Mouse (Mus musculus) kidney, postnatal 10 days (tissue): ENCODE measurements at regions not wholly inside any gene's neighbourhood (a gene's known extent, or its start where the extent isn't known, plus 50 kb on each side); places are given as distances from the start of the nearest gene placed in this dataset.
A peak's percentile ranks its signal among the peaks of the same experiment; 100 is the strongest.

Experiments
- DNase-seq: peaks from one replicate; pipeline ENCODE4 v3.0.0; 2021; ENCODE audit warnings: mixed read lengths

- peak; percentile 11 for DNase-seq
Measured at GRCm38 (mm10) chr5:38999700-39000099, 123.1 kb upstream of the Clnk start.

DNA sequence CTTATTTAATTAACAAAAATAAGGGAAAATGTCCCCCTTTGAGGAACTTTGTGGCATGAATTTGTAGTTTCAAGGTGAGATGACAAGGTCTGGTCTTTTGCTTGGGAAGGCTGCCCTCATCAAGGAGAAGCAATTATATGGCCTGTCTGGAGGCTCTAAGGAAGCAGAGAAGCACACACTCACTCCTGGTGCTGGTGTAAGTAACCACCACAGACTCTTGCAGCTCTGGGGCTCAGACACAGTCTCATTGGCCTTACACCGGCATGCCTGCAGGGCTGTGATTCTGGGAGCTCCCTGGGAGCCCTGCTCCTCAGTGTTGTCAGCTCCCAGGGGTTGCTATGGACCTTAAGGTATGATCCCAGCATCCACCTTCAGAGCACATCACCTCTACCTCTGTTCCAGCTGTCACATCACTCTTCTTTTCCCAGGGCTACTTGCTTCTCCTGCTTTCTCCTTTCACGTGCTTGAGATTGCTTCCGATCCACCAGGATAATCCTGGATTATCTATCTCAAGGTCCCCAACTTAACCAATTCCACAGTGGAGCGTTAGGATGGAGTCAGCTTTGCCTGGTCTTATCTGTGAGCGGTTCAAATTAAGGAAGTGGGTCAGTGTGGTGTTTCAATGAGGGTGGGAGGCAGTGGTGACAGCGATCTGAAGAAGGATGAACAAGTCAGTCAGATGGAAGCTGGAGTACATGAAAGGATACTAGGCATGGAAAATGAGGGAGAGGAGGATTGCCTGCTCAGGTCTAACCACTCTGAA, 96.0 kb upstream of the Clnk start:
- DNase-seq, result no peak

- no peak for DNase-seq
Measured at GRCm38 (mm10) chr5:38970497-38970896, 93.9 kb upstream of the Clnk start.

DNA sequence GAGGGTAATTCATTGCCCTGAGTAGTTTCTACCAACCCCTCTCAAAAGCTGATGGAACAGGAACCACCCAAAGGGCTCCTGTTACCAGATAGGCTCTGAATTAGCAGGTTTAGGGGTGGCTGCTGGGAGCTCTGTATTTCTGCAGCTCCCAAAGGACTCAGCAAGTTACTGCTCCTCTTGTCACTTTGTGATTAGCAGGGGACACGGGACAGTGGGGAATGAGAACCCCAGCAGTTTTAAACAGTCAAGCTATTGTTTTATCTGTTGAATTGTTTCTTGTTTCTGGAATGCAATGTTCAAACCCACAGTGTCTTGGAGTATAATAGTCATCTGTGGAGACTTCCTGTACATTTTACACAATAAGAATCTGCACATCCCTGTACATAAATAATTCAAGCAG, 90.4 kb upstream of the Clnk start:
- DNase-seq, result no peak

DNA sequence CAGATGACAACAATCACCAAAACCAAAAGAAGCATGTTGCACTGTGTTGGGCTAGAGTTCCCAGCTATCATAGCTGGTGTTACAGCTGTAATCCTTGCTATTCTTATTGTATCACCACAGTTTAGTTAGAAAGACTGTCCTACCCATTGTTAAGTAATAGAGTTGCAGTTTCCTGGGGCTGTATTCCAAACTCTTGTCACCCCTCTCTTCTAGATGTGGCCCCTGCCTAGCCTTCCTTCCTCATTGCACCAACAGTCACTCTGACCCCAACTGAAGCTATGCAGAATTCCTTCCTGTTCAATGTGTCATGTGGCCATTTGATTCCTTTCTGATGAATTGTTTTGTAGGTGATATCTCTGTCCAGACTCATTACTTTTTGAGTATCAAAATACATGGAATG, 87.8 kb upstream of the Clnk start:
- no peak for DNase-seq

- no peak for DNase-seq
Measured at GRCm38 (mm10) chr5:38950520-38951288, 74.1 kb upstream of the Clnk start.

DNA sequence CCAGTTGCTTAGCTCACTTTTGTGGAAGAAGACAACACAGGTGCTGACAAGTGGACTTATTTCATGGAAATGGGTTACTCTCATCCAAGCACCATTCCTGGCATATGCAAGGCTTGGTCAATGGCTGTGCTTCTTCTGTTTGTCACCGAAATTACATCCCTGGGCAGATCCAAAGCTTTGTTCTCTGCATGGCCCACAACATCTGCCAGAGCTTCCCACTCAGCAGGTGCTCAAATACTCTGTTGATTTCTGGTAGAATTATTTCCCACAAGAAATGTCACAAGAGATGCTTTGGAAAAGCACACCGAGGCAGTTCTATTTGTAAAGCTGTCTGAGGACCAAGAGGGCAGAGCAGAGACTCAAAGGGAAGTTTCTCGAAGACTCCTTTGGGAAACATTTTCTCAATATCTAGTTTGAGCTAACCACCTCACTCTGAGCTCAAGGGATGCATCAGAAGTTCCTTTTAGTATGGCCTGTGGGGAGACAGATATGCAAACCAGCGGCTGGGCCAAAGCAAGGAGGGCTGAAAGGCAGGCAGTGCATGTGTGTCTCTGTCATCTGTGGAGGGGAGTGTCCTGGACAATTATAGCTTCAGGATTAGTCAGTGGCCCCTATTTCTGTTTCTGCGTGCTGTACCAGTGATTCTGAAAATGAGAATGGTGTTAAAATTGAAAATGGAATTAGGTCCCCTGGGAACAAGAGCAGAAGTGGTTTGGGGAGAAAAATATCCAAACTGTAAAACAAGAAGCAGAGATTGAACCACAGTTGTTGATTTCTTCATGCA, 69.5 kb upstream of the Clnk start:
- no peak for DNase-seq

- DNase-seq, result peak; percentile 10
Measured at GRCm38 (mm10) chr5:38932382-38933079, 55.9 kb upstream of the Clnk start.

GRCm38 (mm10) chr5:38927051-38927450, 50.4 kb upstream of the Clnk start:
- DNase-seq, result no peak
